Mouse (Mus musculus): ENCODE results near the gene Cacna1s.

GRCm38 (mm10) chr1:136133570-136134240 lies 81.2 kb downstream of the Cacna1s start:
- TF ChIP-seq EP300 (IDR thresholded peaks at IDR 0.05; ENCODE audit: low read depth) (no peak), CTCF (IDR thresholded peaks at IDR 0.05; ENCODE audit: low read depth) (no peak)
